Mouse (Mus musculus) intestine, embryonic 15.5 days (tissue): Measurements from ENCODE around the gene Rnd1. TPM values are rescaled to one million over a fixed set of nuclear protein-coding genes. Genes with fewer than 3 reads are reported as not detected.

Experiments used
- ATAC-seq: fragments of 200-750 bp; cut with Nextera tagmentation; 2 replicates; pipeline ENCODE4 v1.8.0; 2017; ENCODE audit warnings: moderate TSS enrichment, moderate library complexity
- H3K27ac ChIP-seq: fragments of 300-500 bp; sonication (generic); 2 replicates; pipeline ENCODE4 v1.5.1; 2015; ENCODE audit warnings: mild to moderate bottlenecking, inconsistent platforms
- H3K27me3 ChIP-seq: fragments of 300-500 bp; sonication (generic); replicated peaks from 2 replicates; pipeline ENCODE4 v1.6.1; 2015; ENCODE audit warnings: inconsistent platforms
- H3K36me3 ChIP-seq: fragments of 300-500 bp; sonication (generic); 2 replicates; pipeline ENCODE4 v1.6.1; 2015; ENCODE audit warnings: inconsistent platforms
- H3K4me1 ChIP-seq: fragments of 300-500 bp; sonication (generic); replicated peaks from 2 replicates; pipeline ENCODE4 v1.6.1; 2015; ENCODE audit warnings: inconsistent platforms
- H3K4me2 ChIP-seq: fragments of 300-500 bp; sonication (generic); replicated peaks from 2 replicates; pipeline ENCODE4 v1.6.1; 2015; ENCODE audit warnings: mild to moderate bottlenecking, inconsistent platforms
- H3K4me3 ChIP-seq: fragments of 300-500 bp; sonication (generic); replicated peaks from 2 replicates; pipeline ENCODE4 v1.5.1; 2015; ENCODE audit warnings: inconsistent platforms
- H3K9ac ChIP-seq: fragments of 300-500 bp; sonication (generic); 2 replicates; pipeline ENCODE4 v1.6.1; 2015; ENCODE audit warnings: inconsistent platforms
- H3K9me3 ChIP-seq: fragments of 300-500 bp; sonication (generic); 2 replicates; pipeline ENCODE4 v1.6.1; 2016; ENCODE audit warnings: inconsistent platforms
- whole genome bisulfite sequencing: fragments of 180-500 bp; shearing (Covaris S2); methylation state at CpG from one replicate; pipeline ENCODE4 v1.1.7; 2015; 5-methylcytosine and 5-hydroxymethylcytosine counted together
- polyA plus RNA-seq: library from polyadenylated mRNA; unstranded; fragments of >200 nt; fragmentation: Nextera tagmentation; extraction: Ambion mirVana; gene quantifications from 2 replicates; pipeline ENCODE4 v1.2.1, GENCODE M21; 2015

Rnd1 gene
- polyA plus RNA-seq, 1 experiment from 2014 or later = 1.1 TPM

DNA sequence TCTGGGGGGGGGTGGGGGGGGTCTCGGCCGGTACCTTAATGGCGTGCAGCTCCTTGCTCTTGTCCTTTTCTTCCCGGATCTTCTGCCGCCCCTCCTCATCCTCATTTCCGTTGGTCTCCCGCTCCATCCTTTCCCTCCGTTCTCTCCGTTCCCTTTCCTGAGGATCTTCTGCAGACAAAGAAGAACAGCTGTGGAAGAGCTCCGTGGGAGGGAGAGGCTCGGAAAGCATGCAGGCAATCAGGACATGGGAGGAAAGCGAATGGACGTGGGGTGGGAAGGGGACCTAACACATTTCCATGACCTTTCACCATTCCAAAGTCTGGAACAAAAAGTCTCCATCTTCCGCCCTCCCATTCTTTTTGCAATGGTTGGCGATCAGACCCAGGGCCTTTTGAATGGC is 25.8 kb downstream of the Rnd1 start:
- Histone ChIP-seq H3K27me3 (no peaks in the 10 kb centered on the region), H3K36me3 (peaks cover 85% of the 10 kb centered on the region), H3K4me3 (no peak overlapping the region), H3K27ac (no peak overlapping the region), H3K4me2 (no peak overlapping the region), H3K4me1 (no peaks in the 10 kb centered on the region), H3K9ac (no peak overlapping the region), H3K9me3 (no peaks in the 10 kb centered on the region)
- ATAC-seq = no peak
- whole genome bisulfite sequencing = 94% methylated on average over 15 of the region's 15 CpGs

DNA sequence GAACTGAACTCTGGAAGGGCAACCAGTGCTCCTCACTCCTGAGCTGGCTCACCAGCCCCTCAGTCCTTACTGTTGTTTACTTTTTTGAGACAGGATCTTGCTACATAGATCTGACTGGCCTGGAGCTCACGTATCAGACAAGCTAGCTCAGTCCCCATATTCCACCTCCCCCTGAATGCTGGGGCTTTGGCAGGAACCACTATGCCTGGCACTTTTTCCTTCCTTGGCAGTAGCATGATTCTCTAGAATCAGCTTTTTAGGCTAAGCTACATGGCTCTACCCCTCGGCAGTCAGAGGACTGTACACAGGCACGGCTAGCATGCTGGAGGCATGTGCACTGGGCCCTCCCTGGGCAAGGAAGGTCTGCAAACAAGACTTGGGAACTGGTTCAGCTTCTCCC is 29.2 kb downstream of the Rnd1 start:
- Histone ChIP-seq H3K9ac (no peak overlapping the region), H3K36me3 (peaks cover 86% of the 10 kb centered on the region), H3K9me3 (no peaks in the 10 kb centered on the region), H3K4me3 (no peak overlapping the region), H3K27ac (no peak overlapping the region), H3K27me3 (no peaks in the 10 kb centered on the region), H3K4me1 (no peaks in the 10 kb centered on the region), H3K4me2 (no peak overlapping the region)
- ATAC-seq = no peak
- 87% methylated on average over 3 of the region's 3 CpGs for WGBS

DNA sequence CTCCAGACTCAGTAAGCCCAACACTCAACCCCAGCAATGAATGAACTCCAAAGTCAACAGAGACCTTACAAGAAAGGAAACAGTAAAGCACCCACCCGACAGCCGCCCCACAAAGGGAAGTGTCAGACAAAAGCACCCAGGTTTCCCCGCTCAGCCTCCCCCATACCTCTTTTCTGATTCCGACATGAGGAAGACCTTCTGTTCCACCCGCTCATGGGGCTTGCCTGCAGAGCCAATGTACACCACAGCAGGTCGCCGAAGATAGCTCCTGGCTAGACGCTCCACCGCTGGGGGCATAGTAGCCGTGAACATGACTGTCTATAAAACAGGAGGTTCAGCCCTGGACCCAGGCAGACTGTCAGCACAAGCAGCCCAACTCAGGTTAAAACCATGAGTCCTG is 30.0 kb downstream of the Rnd1 start:
- H3K36me3 ChIP-seq = peaks cover 83% of the 10 kb centered on the region
- no peaks in the 10 kb centered on the region for H3K9me3 ChIP-seq
- no peak overlapping the region for H3K4me3 ChIP-seq
- no peaks in the 10 kb centered on the region for H3K27me3 ChIP-seq
- H3K4me2 ChIP-seq = no peak overlapping the region
- whole genome bisulfite sequencing = 87% methylated on average over 10 of the region's 10 CpGs
- H3K4me1 ChIP-seq = no peaks in the 10 kb centered on the region
- no peak overlapping the region for H3K9ac ChIP-seq
- H3K27ac ChIP-seq = no peak overlapping the region
- ATAC-seq = no peak

DNA sequence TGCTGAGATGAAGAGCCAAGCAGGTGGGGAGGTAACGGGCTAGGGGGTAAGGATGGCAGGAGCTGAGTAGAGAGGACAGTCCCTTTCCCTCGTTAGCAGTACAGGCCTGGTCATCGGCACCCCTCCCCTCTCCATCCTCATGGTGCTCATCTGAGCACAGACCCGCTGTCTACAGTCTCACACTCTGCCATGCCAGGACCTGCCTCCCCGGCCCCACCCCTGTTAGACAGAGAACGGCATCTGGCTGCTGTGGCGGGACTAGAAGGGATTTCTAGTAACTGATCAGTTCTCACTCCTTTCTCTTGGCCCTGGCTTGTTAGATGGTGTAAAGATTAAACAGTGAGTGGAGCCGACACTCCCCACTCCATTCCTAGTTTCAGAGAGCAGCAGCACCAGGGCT is 30.5 kb downstream of the Rnd1 start:
- Histone ChIP-seq H3K27ac (no peak overlapping the region), H3K36me3 (peaks cover 80% of the 10 kb centered on the region), H3K27me3 (no peaks in the 10 kb centered on the region), H3K4me3 (no peak overlapping the region), H3K9me3 (no peaks in the 10 kb centered on the region), H3K9ac (no peak overlapping the region), H3K4me1 (no peaks in the 10 kb centered on the region), H3K4me2 (no peak overlapping the region)
- no peak for ATAC-seq
- WGBS = 74% methylated on average over 8 of the region's 8 CpGs

DNA sequence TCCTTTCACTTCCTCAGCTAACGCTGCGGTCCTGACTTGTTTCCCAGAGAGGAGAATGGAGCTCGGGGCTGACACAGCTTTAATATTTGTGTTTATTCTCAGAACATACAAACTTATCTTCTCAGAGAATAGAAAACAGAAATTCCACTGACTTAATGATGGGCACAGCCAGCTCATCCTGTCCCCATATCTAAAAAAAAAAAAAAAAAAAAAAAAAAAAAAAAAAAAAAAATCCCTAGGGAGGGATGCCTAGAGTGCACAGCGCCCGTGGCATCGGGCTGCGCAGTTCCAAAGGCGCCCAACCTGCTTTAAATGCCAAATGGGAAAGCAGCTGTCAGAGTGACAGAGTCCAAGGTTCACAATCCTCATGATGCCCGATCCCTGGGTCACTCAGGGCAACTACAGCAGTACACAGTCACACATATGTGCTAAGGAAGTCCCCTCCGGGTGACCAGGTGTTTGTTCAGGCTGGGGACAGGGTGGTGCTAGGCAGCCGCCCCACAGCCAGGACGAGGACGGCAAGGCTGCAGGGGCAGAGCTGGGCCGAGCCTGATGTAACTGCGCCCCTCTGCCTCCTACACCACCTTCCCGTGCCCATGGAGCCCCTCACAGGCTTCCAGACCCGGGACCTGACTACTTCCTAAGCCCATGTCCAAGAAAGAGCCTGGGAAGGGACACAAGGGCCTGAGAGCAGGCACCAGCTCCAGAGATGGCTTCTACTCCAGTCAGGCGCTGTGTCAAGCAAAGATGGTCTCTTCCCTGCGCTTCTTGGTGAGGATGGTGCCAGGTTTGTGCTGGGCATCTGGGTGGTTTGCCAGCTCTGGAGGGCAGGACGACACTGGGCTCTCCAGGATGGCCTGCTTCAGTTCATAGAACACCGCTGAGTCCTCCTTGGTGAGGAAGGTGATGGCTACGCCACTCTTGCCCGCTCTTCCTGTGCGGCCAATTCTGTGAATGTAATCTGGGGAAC is 31.9 kb downstream of the Rnd1 start:
- no peak overlapping the region for H3K4me3 ChIP-seq

DNA sequence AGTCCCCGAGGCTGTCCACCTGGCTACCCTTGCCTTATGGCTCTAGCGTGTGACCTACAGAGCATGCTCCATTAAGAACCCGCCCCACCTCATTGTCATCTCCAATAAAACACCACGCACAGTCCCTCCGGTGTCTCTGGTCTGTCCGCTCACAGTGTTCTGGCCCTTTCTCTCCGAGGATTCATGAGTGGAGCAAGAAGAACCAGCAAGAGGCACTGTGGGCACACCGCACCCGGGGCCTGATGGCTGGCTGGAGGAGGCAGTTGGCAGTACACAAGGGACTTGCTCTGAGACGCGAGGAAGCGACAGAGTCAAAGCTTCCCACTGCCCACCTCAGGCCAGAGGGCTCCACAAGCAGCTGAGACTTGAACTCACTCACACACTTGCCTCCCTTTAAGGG is 32.9 kb downstream of the Rnd1 start:
- H3K4me2 ChIP-seq = no peak overlapping the region
- H3K36me3 ChIP-seq = peaks cover 66% of the 10 kb centered on the region
- no peaks in the 10 kb centered on the region for H3K27me3 ChIP-seq
- H3K9me3 ChIP-seq = no peaks in the 10 kb centered on the region
- no peaks in the 10 kb centered on the region for H3K4me1 ChIP-seq
- H3K4me3 ChIP-seq = no peak overlapping the region
- no peak overlapping the region for H3K9ac ChIP-seq
- H3K27ac ChIP-seq = no peak overlapping the region
- no peak for ATAC-seq
- WGBS = 85% methylated on average over 12 of the region's 12 CpGs

More for the DNA sequence above, 31.9 kb downstream of the Rnd1 start:
- ATAC-seq = no peak
- Histone ChIP-seq H3K4me1 (no peaks in the 10 kb centered on the region), H3K9ac (no peak overlapping the region), H3K27ac (0 out of 2 replicates have a peak overlapping the region, but pooled peaks have one; percentile 13), H3K36me3 (peaks cover 74% of the 10 kb centered on the region), H3K9me3 (no peaks in the 10 kb centered on the region), H3K27me3 (no peaks in the 10 kb centered on the region), H3K4me2 (no peak overlapping the region)
- WGBS = 83% methylated on average over 24 of the region's 24 CpGs

DNA sequence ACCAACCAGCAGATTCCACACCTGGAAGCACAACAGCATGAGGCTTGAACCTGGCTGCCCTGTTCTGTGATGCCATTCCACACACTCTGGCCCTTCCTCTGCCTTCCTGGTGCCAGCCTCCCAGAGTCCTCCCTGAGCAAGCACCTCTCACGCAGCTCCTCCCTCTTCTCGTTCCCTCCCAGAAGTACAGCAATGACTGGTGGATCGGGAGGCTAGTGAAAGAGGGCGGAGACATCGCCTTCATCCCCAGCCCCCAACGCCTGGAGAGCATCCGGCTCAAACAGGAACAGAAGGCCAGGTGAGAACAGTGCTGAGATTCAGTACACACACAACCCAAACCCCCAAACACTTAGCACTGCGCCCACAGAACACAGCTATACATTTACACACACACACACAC is 37.1 kb downstream of the Rnd1 start:
- no peaks in the 10 kb centered on the region for H3K9me3 ChIP-seq
- H3K4me1 ChIP-seq = peaks cover 13% of the 10 kb centered on the region
- H3K4me3 ChIP-seq = no peak overlapping the region
- 36% methylated on average over 8 of the region's 8 CpGs for WGBS
- no peak overlapping the region for H3K9ac ChIP-seq
- no peaks in the 10 kb centered on the region for H3K27me3 ChIP-seq
- peaks cover 29% of the 10 kb centered on the region for H3K36me3 ChIP-seq
- H3K27ac ChIP-seq = no peak overlapping the region
- H3K4me2 ChIP-seq = no peak overlapping the region
- no peak for ATAC-seq

DNA sequence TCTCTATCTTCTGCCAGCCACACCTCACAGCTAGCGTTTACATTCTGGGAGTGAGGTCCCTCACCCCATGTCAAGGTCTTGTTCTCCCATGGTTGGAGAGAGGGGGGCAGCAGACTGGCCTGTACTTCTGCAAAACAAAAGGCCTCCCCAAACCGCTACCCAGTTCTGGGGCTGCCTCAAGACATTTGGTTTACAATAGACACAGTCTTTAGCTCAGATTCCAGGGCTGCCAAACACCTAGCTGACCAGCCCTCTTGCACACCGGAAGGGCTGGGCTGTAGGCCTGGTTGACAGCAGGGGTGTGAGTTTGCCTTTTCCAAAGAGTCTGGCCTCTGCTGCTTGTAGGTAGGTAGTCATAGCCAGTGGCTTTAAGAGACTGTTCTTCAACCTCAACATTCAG is 40.1 kb downstream of the Rnd1 start:
- peaks cover 8% of the 10 kb centered on the region for H3K36me3 ChIP-seq
- H3K9me3 ChIP-seq = no peaks in the 10 kb centered on the region
- no peak overlapping the region for H3K9ac ChIP-seq
- H3K4me3 ChIP-seq = no peak overlapping the region
- ATAC-seq = no peak
- no peak overlapping the region for H3K4me2 ChIP-seq
- H3K27ac ChIP-seq = no peak overlapping the region
- peaks cover 9% of the 10 kb centered on the region; the same call in 1 of the 2 replicates for H3K27me3 ChIP-seq
- H3K4me1 ChIP-seq = peaks cover 34% of the 10 kb centered on the region
- 48% methylated on average over 3 of the region's 3 CpGs for WGBS

DNA sequence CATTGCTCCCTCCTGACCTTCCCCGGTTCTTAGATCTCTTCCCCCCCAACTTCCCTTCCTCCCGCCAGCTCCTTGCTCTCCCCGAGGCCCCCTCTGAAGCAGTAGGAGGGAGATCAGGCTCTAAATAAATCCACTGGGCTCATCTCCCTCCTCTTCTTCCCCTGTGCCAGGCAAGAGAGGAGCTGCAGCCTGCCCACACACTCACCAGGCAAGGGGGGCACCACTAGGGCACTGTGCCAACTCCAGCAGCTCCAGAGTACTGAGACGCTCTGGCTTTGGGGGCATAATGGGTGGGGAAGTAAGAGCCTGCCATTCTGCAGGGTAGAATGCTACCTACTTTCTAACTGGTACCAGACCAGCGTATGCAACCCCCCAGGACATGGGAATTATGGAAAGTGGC is 40.7 kb downstream of the Rnd1 start:
- WGBS = 59% methylated on average over 5 of the region's 5 CpGs
- Histone ChIP-seq H3K27me3 (peaks cover 9% of the 10 kb centered on the region; the same call in 1 of the 2 replicates), H3K36me3 (peaks cover 5% of the 10 kb centered on the region), H3K9ac (no peak overlapping the region), H3K4me3 (no peak overlapping the region), H3K9me3 (no peaks in the 10 kb centered on the region), H3K27ac (no peak overlapping the region), H3K4me2 (peak overlapping the region; percentile 94), H3K4me1 (peaks cover 38% of the 10 kb centered on the region)
- ATAC-seq = no peak

DNA sequence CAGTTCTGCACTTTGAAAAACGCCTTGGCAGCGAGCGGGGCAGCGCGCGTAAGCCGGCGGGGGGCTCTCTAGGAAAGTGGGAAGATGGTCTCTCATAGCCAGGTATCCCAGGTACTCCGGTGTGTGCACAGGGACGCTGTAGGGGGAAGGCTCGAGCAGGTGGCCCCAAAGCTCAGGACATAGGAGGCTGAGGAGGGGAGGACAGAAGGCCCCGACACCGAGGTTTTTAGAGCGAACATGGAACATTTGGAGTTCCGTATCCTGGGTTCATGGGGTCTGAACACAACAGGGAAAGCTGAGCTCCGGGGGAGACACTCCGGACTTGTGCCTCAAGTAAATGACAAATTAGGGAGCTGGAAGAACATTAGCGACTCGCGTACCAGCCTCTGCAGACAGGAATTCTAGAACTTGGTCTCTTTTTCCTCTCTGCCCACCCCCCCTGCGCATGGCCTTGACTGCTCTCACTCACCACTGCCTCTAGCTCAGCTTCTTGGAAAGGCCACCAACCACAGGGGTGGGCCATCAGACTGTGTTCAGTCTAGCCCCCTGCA is 41.9 kb downstream of the Rnd1 start:
- Histone ChIP-seq H3K9ac (peak overlapping the region; percentile 77), H3K4me3 (peak overlapping the region; percentile 89), H3K36me3 (no peaks in the 10 kb centered on the region), H3K9me3 (no peaks in the 10 kb centered on the region), H3K27ac (peak overlapping the region; percentile 83), H3K4me2 (peak overlapping the region; percentile 94), H3K4me1 (peaks cover 47% of the 10 kb centered on the region), H3K27me3 (peaks cover 14% of the 10 kb centered on the region)
- ATAC-seq = no peak
- WGBS = 5% methylated on average over 21 of the region's 21 CpGs

DNA sequence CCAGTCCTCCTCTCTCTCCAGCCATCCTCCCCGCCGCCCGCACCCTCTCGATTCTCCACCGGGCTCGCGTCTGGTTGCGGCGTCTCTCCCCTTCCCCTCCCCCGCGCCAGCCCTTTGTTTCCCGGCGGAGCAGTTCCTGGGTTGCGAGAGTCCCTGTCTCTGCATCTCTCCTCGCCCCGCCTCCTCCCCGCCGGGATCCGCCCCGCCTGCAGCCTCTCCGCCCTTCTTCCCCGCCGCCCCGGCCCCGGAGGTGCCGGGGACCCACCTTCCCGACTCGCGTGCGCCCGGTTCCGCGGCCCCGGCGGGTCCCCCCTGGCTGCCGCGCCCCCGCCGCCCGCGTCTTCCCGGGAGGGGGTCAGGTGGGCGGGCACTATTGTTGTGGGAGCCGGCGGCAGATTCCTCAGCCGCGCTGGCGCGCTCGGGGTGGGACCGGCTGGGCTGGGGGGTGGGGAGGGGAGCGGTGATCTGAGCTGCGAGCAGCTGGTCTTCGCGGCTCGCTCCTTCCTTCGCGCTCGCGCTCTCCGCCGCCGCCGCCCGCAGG is 42.6 kb downstream of the Rnd1 start:
- H3K36me3 ChIP-seq = no peaks in the 10 kb centered on the region
- H3K27ac ChIP-seq = peak overlapping the region; percentile 83
- H3K4me1 ChIP-seq = peaks cover 50% of the 10 kb centered on the region
- peaks cover 14% of the 10 kb centered on the region for H3K27me3 ChIP-seq
- peak overlapping the region; percentile 77 for H3K9ac ChIP-seq
- 1% methylated on average over 55 of the region's 65 CpGs for WGBS
- H3K9me3 ChIP-seq = no peaks in the 10 kb centered on the region
- peak overlapping the region; percentile 89 for H3K4me3 ChIP-seq
- peak overlapping the region; percentile 94 for H3K4me2 ChIP-seq
- ATAC-seq = peak; percentile 69

DNA sequence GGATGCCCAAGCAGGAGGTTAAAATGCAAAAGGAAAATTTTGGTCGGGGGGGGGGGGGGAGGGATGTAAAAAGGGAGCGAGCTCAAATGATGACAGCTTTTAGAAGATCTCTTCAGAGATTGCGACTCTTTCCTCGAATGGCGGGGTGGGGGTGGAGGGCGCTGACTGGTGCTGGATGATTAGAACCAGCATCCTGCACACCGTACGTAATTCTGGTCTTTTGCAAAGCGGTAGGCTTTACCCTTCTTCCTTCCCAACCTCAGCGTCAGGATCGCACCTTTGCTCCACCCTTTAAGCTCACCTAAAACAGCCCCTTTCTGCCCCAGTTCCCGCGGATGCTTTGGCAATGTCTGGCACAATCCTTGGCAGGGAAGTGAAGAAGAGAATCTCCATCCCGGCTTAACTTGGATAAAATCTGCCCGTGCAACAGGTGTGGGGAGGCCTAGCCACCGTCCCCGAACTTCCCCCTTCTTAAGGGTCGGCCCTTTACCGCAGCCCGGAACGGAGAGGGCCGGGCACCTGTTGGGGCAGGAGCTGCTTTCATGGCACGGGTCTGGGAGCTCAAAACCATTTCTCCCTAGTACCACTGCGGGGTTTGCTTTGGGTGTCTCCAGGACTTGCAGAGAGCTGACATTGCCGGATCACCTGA is 43.3 kb downstream of the Rnd1 start:
- peaks cover 14% of the 10 kb centered on the region for H3K27me3 ChIP-seq
- H3K4me2 ChIP-seq = peak overlapping the region; percentile 94
- no peak; the same call in 1 of the 2 replicates for ATAC-seq
- no peaks in the 10 kb centered on the region for H3K9me3 ChIP-seq
- H3K4me1 ChIP-seq = peaks cover 56% of the 10 kb centered on the region
- H3K9ac ChIP-seq = peak overlapping the region; percentile 77
- WGBS = 3% methylated on average over 25 of the region's 25 CpGs
- peak overlapping the region; percentile 83 for H3K27ac ChIP-seq
- H3K4me3 ChIP-seq = peak overlapping the region; percentile 89
- H3K36me3 ChIP-seq = no peaks in the 10 kb centered on the region
